Mouse (Mus musculus) bone marrow, adult 2 months (tissue): Measurements from ENCODE around the gene Lgals1.
A peak's percentile ranks its signal among the peaks of the same experiment; 100 is the strongest.

Source experiments
- CTCF ChIP-seq: fragments of 200-500 bp; IDR thresholded peaks from 2 replicates; pipeline ENCODE4 v1.5.1; 2011; ENCODE audit warnings: low read length, control low read depth; ENCODE audit not compliant: control insufficient read depth, insufficient read depth
- POLR2A ChIP-seq: fragments of 200-500 bp; IDR thresholded peaks from 2 replicates; pipeline ENCODE4 v1.6.1; 2011; ENCODE audit warnings: low read depth, mild to moderate bottlenecking, control low read depth, low read length, borderline replicate concordance; ENCODE audit not compliant: control insufficient read depth

- TF ChIP-seq CTCF (no peak), POLR2A (peak; percentile 38; the same call in 1 of the 2 replicates)
Measured at GRCm38 (mm10) chr15:78926021-78926919, at the start of gene Lgals1.
